Mouse (Mus musculus): Measurements from ENCODE around the gene Ndufab1. TPM values are rescaled to one million over a fixed set of nuclear protein-coding genes. Genes with fewer than 3 reads are reported as not detected.
A peak's percentile ranks its signal among the peaks of the same experiment; 100 is the strongest.

The Ndufab1 gene
- total RNA-seq, 2 experiments from 2014 or later: 258 to 307 TPM

DNA sequence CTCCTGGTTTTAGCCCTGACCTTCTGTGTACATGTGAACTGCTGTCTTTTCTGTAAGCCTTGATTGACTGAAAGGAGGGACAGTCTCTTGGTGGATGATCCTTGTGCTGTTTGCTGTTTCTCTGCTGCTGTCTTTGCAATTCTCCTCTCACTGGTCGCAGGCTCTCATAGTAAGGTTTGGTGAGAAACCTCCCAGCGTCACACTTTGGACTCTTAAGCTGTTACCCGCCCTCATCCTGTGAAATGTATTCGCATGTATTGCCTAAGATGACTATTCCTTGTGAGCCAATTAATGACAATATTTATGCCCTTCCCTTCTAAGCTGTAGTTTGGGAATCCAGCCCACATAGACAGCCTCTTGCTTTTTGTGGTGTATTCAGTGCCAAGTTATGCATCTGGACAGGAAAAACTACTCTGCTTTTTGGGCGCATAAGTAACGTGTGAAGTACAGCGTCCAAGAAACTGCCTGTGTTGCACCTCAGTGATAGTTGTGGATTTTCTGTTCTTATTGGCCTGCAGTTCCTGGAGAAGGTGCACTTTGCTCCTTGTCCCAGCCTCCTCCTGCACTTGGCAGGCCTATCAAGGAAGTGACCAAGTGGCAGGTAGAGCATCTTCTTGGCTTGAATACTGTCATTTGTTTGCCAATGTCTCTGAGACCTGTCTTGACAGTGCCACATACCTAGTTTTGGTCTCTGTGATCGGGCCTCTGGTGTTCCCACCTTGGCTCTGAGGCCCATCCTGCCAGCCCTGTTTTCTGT is 21.7 kb downstream of the Ndufab1 start:
- peak in 1 of 2 experiments; percentile 19 for DNase-seq (ENCODE audit: low spot score in 2 of 2)
- intact Hi-C loops (cut with DNase I): no loop called here

DNA sequence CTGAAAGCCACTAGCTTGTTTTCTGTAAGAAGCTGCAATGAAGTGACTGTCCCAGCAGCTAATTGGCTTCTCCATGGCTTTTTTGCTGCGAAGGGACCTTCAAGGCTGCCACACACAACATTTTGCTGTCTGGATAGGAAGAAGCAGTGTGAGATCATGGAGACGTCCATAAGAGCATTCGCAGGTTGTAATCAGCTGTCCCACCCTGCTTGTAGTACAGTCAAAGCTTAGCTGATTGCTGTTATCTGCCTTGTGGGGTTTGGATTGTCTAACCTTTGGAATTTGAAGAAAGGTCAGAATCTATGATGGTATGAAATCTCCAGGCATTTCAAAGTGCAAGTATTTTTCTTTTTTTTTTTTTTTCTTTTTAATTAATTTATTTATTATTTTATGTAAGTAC is 27.3 kb downstream of the Ndufab1 start:
- intact Hi-C loops (cut with DNase I): no loop called here

DNA sequence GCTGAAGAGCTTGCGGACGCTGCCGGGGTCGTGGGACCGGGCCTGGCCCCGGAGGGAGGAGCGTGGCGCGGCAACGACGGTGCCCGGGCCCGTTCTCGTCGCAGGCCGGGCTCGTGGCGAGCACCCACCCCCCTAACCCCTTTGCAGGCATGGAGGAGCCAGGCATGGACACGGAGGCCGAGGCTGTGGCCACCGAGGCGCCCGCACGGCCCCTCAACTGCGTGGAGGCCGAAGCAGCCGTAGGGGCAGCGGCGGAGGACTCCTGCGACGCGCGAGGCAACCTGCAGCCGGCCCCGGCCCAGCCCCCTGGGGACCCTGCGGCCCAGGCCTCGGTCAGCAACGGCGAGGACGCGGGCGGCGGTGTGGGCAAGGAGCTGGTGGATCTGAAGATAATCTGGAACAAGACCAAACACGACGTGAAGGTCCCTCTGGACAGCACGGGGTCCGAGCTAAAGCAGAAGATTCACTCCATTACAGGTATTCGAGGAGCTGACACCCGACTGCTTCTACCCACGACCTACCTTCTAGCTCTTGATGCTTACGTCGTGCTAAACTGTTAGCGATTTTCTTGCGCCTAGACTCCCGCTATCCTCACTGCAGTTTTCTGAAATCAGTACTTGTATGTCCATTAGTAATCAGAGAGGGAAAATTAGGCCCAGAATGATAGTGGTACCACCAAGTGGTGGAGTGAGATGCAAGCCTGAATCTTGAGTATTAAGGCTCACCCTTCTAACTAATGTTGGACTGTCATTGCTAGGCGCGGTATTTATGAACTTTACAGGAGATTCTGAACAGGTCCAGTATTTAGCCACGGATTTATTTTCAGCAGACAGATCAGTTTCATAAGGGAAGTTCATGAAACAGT is 33.9 kb downstream of the Ndufab1 start:
- intact Hi-C loops (cut with DNase I): loop anchor here (2.0 kb wide), 2 partner anchors 49 to 65 kb away; partner anchors contain the start of genes Dctn5 and Palb2

More for the DNA sequence above, 27.3 kb downstream of the Ndufab1 start:
- no peak for DNase-seq (ENCODE audit: low spot score in 2 of 2)

DNA sequence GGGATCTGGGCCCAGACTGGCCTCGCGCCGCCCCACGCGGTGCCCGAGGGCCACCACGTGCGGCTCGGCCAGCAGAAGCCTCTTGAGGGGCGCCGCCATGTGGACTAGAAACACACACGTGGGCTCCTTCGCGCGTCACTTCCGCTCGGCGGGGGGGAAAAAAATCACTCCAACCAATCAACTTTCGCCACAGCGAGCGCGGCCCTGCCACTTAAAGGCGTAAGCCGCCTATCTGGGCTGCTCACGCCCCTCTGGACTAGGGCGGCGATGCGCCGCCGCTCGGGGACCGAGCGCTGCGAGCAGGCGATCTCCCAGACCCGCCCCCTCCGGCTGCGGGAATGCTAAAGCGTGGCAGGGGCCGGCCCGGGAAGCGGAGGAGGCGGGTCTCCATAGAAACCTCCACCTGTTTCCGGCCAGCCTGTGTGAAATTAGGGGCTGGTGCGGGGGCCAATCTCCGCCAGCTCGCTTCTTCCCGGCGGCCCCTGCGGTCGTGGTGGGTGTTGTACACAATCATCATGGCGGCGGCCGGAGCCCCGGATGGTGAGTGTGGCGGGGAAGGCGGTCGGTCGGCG is 34.7 kb downstream of the Ndufab1 start, which contains the start of the genes Ubfd1 and Ears2:
TSS of gene Ubfd1 (plus strand) at position 231 of the 572 bp plus-strand sequence.
TSS of gene Ears2 (minus strand) at position 319 of the 572 bp plus-strand sequence.
- peak; percentile 98 to 99 for DNase-seq (ENCODE audit: low spot score in 2 of 2)
- intact Hi-C loops (cut with DNase I): loop anchor here (2.0 kb wide), 2 partner anchors 48 to 66 kb away; partner anchors contain the start of genes Dctn5 and Palb2

More for the DNA sequence above, 33.9 kb downstream of the Ndufab1 start:
- peak in 1 of 2 experiments; percentile 28 for DNase-seq (ENCODE audit: low spot score in 2 of 2)

DNA sequence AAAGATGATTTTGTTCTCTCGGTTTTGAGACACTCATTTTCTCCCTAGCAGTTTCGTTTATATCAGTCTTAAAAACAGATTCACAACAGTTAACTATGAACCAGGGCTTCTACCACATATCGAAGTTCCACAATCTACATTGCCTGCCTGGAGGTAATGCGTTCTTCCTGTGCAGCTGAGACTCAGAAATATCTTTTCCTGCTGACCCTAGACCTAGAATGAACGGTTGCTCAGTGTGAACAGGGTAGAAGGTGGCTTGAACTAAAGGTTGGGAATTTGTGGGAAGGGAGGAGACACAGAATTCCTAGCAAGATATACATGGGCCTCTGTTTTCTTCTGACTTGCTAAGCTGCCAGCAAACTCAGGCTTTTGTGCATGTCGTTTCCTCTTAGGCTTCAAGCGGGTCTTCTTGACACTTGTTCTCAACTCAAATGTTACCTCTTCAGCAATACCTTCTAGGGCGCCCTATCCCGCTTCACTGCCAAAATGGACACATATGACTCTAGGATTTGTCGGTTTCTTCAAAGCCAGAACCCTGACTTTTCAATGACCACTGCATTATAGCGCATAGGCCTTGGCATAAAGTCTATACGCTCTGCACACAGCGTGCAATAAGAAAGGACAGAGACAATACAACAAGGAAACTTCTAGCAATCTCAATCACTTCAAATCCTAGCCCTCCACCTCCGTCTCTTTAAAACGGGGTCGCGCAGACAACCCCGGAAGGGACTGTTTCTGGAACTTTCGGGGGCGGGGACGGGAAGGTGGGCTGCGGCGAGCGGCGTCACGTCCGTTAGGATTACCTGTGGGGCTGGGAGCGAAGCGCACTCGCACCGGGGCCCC is 35.4 kb downstream of the Ndufab1 start:
- no peak for DNase-seq (ENCODE audit: low spot score in 2 of 2)

DNA sequence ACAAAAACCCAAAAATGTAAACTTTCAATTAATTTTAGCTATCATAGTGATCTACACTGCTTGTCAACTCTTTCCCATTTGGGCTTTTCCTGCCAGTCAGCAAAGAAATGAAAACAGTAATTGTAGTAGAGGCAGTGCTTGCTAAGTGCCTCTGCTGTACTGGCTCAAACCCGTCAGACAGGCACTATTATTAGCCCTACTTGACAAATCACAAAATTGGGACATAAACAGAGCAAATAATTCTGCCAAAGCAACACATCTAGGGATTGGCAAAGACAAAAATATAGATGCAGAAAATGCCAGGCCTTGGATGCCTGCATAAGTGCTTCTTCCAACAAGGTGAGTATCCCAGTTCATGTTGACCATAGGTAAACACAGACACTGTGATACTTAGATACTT is 36.0 kb downstream of the Ndufab1 start:
- intact Hi-C loops (cut with DNase I): loop anchor here (2.0 kb wide), 2 partner anchors 47 to 67 kb away; partner anchors contain the start of genes Dctn5 and Palb2
- peak in 1 of 2 experiments; percentile 9 for DNase-seq (ENCODE audit: low spot score in 2 of 2)

More for the DNA sequence above, 35.4 kb downstream of the Ndufab1 start:
- intact Hi-C loops (cut with DNase I): loop anchor here (2.0 kb wide), 2 partner anchors 48 to 66 kb away; partner anchors contain the start of genes Dctn5 and Palb2

DNA sequence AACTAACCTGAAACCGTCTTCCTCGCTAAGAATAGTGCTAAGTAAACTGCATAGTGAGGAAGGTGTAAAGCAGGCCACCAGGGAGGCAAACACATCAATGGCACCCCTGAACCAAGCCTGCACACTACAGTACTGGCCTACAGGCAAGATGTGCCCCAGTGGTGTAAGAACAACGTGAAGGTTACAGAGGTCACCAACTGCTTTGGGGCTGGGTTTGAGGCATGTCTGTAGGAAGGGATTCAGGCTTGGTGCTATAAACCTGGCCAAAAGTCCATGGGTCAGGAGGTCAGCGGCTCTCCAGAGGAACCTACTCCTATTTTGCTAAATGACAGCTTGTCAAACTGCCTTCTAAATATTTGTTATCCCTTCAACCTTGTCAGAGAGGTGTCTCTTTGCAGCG is 45.1 kb downstream of the Ndufab1 start:
- intact Hi-C loops (cut with DNase I): no loop called here
- DNase-seq (ENCODE audit: low spot score in 2 of 2): no peak

DNA sequence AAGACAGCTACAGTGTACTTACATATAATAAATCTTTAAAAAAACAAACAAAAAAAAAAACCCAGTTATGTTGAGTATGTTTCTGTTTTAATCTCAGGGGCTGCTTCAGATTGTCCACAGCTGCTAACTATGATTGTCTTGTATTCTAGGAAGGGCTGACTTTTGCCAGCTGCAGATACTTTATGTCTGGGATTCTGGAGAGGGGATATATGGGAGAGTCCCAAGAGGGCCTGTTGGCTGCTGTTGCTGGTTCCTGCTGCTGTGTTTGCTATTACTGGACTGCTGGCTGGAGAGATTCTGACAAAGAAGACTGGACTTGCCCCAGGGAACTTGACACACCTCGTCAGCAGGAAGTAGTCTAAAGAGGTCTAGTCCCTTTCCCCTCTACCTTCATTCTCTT is 50.9 kb downstream of the Ndufab1 start:
- no peak for DNase-seq (ENCODE audit: low spot score in 2 of 2)
- intact Hi-C loops (cut with DNase I): no loop called here

DNA sequence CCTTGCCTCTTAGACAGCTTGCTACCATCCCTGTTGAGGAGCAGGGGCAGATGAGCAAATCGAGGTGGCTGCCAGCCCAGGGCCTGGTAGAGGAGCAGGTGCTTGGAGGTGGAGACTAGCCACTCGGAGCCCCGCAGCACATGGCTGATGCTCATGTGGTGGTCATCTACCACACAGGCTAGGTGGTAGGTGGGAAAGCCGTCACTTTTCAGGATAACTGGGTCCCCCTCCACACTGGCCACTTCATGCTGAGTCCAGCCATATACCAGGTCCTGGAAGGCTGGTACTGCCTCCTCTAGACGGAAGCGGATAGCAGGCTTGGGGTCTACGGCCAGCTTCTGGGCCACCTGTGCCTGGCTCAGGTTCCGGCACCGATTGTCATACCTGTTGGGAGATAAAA is 53.5 kb downstream of the Ndufab1 start:
- no peak for DNase-seq (ENCODE audit: low spot score in 2 of 2)
- intact Hi-C loops (cut with DNase I): no loop called here

DNA sequence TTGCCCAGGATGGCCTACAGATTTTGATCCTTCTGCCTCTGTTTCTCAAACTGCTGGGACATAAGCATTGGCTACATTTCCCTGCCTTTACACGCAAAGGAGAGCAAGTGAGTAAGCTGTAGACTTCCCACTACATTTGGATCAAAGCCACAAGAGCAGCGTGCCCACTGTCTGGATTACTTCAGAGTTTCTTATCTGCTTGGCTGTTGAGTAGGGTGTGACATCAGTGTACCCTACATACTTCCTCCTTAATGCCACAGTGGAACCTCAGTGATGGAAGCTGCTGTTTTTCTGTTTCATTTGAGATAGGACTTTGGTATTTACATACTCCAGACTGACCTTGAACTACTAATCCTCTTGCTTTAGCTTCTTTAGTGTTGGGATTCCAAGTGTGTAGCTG is 54.9 kb downstream of the Ndufab1 start:
- peak in 1 of 2 experiments; percentile 29 for DNase-seq (ENCODE audit: low spot score in 2 of 2)

DNA sequence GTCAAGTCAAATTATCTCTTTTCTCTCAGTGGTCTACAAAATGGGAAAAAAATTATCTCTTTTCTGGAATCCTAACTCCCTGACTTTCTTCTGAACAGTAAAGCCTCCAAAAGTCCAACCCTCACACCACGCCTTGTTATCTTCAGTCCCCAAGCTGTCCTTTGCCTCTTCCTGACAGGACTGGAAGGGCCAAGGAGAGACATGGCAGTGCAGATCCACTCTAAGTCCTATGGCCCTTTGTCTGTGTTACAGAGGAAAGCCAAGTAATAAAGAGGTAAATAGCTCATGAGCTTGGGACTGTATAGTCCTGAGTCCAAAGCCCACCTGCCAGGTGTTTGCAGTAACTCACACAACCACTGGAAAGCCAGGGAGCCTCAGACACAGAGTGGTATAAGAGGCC is 56.0 kb downstream of the Ndufab1 start:
- DNase-seq (ENCODE audit: low spot score in 2 of 2): no peak
- intact Hi-C loops (cut with DNase I): no loop called here

More for the DNA sequence above, 54.9 kb downstream of the Ndufab1 start:
- intact Hi-C loops (cut with DNase I): no loop called here

DNA sequence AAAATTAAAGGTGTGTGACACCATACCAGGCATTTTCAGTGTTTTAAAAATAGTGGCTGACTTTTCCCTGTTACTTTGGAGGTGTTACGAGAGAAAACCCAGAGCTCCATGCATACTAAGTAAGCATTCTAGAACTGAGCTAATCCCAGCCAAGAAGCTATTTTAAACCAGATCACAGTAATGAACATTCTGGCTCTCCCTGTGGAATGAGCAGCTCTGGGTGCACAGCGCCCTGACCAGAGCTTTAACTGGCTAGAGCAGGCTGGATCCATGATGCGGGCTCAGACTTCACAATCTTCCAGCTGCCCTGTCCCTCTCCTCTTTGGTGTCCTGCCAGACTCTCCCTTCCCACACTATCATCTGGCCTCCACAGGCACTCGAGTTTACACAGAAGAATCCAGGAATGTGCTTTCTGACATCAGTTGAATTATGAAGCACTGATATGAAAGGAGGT is 56.5 kb downstream of the Ndufab1 start:
- intact Hi-C loops (cut with DNase I): no loop called here
- peak; percentile 15 to 80 for DNase-seq (ENCODE audit: low spot score in 2 of 2)

DNA sequence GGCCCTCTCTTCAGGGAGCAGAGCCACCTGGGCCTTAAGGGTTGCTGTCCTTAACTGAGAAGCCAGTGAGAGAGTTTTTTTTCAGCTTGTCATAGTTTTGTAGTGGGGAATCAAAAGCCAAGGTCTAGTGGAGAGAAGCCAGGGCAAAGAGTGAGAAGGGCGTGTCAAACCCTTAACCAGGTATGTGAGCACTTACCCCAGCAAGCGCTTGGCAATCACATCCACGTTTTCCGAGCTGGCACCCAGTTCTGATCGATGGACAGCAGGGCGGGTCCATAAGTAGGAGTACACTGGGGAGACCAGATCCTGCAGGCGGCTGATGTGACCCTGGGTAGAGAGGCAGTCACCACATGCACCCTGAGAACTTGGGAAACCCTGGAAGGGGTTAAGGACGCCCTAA is 57.6 kb downstream of the Ndufab1 start:
- DNase-seq (ENCODE audit: low spot score in 2 of 2): no peak
- intact Hi-C loops (cut with DNase I): no loop called here

Other genes with a start within 250 kb of the Ndufab1 start
- not detected for gene Scnn1b, start 236.8 kb downstream of the Ndufab1 start, total RNA-seq (2021)
- gene Cog7, start 120.2 kb downstream of the Ndufab1 start, total RNA-seq (2021): 10 to 100 TPM; 39.4 to 40.9 TPM
- 10 to 100 TPM; 27.7 to 33.5 TPM for gene Gga2, start 80.7 kb downstream of the Ndufab1 start, total RNA-seq (2021)
- 10 to 100 TPM; 66.1 to 67.8 TPM for gene Ubfd1, start 34.7 kb downstream of the Ndufab1 start, total RNA-seq (2021)
- gene Ears2, start 34.6 kb downstream of the Ndufab1 start, total RNA-seq (2021): 1 to 10 TPM; 8.3 to 9.0 TPM
- 1 to 10 TPM; 1.0 to 2.6 TPM for gene Palb2, start 31.1 kb upstream of the Ndufab1 start, total RNA-seq (2021)
- gene Dctn5, start 31.2 kb upstream of the Ndufab1 start, total RNA-seq (2021): 100 to 1,000 TPM in 1 of 2 experiments, 10 to 100 TPM in 1; 99.1 to 105 TPM
- 1 to 10 TPM; 1.4 to 2.2 TPM for gene Plk1, start 57.6 kb upstream of the Ndufab1 start, total RNA-seq (2021)
- gene Ern2, start 84.3 kb upstream of the Ndufab1 start, total RNA-seq (2021): under 1 TPM; 0.25 to 0.44 TPM
- gene Chp2, start 117.6 kb upstream of the Ndufab1 start, total RNA-seq (2021): 1 to 10 TPM; 3.3 to 4.0 TPM
- 1,000 to 10,000 TPM; 1,042 to 1,074 TPM for gene Prkcb, start 186.9 kb upstream of the Ndufab1 start, total RNA-seq (2021)